Mouse (Mus musculus): ENCODE data around the gene Gucy1b1. TPM values are rescaled to one million over a fixed set of nuclear protein-coding genes. Genes with fewer than 3 reads are reported as not detected.

Gene Gucy1b1
- 3.2 and 5.1 TPM in 2 replicates for polyA plus RNA-seq (2012; ENCODE audit: insufficient read depth, insufficient read length, missing spikeins)

- peak within 1 kb of the TSS; percentile 18 for H3K27ac ChIP-seq (replicated peaks; ENCODE audit: low read depth, low read length)
These were observed at the start of gene Gucy1b1 for GRCm38 (mm10) chr3:82074201-82074851. Gene Gucy1b1 (minus strand): TSS chr3:82074689.

GRCm38 (mm10) chr3:82118916-82119315 is 44.4 kb upstream of the Gucy1b1 start:
- Histone ChIP-seq H3K4me1 (ENCODE audit: control insufficient read depth, insufficient read depth, insufficient read length, low read length) (no peaks in the 10 kb centered on the region), H3K27ac (replicated peaks; ENCODE audit: low read depth, low read length) (no peak overlapping the region), H3K4me3 (ENCODE audit: insufficient read depth, low read depth, low read length) (no peak overlapping the region)

More at GRCm38 (mm10) chr3:82074201-82074851, at the start of gene Gucy1b1:
- no peaks in the 10 kb centered on the region for H3K4me1 ChIP-seq (ENCODE audit: control insufficient read depth, insufficient read depth, insufficient read length, low read length)
- peak within 1 kb of the TSS; percentile 49 for H3K4me3 ChIP-seq (ENCODE audit: insufficient read depth, low read depth, low read length)

- Histone ChIP-seq H3K4me3 (ENCODE audit: insufficient read depth, low read depth, low read length) (no peak overlapping the region), H3K27ac (replicated peaks; ENCODE audit: low read depth, low read length) (no peak overlapping the region), H3K4me1 (ENCODE audit: control insufficient read depth, insufficient read depth, insufficient read length, low read length) (no peaks in the 10 kb centered on the region)
These were observed 38.0 kb upstream of the Gucy1b1 start for GRCm38 (mm10) chr3:82112439-82112838.

GRCm38 (mm10) chr3:82111986-82112385 is 37.5 kb upstream of the Gucy1b1 start:
- Histone ChIP-seq H3K4me1 (ENCODE audit: control insufficient read depth, insufficient read depth, insufficient read length, low read length) (no peaks in the 10 kb centered on the region), H3K27ac (replicated peaks; ENCODE audit: low read depth, low read length) (no peak overlapping the region), H3K4me3 (ENCODE audit: insufficient read depth, low read depth, low read length) (no peak overlapping the region)

- no peak overlapping the region for H3K4me3 ChIP-seq (ENCODE audit: insufficient read depth, low read depth, low read length)
- no peaks in the 10 kb centered on the region for H3K4me1 ChIP-seq (ENCODE audit: control insufficient read depth, insufficient read depth, insufficient read length, low read length)
- no peak overlapping the region for H3K27ac ChIP-seq (replicated peaks; ENCODE audit: low read depth, low read length)
These were observed 34.5 kb upstream of the Gucy1b1 start for GRCm38 (mm10) chr3:82108951-82109350.

- no peak overlapping the region for H3K27ac ChIP-seq (replicated peaks; ENCODE audit: low read depth, low read length)
- H3K4me3 ChIP-seq (ENCODE audit: insufficient read depth, low read depth, low read length), result no peak overlapping the region
- H3K4me1 ChIP-seq (ENCODE audit: control insufficient read depth, insufficient read depth, insufficient read length, low read length), result no peaks in the 10 kb centered on the region
These were observed 29.7 kb upstream of the Gucy1b1 start for GRCm38 (mm10) chr3:82104229-82104628.

- no peak overlapping the region for H3K27ac ChIP-seq (replicated peaks; ENCODE audit: low read depth, low read length)
- H3K4me3 ChIP-seq (ENCODE audit: insufficient read depth, low read depth, low read length), result no peak overlapping the region
- H3K4me1 ChIP-seq (ENCODE audit: control insufficient read depth, insufficient read depth, insufficient read length, low read length), result no peaks in the 10 kb centered on the region
These were observed 24.6 kb upstream of the Gucy1b1 start for GRCm38 (mm10) chr3:82099127-82099526.

- no peaks in the 10 kb centered on the region for H3K4me1 ChIP-seq (ENCODE audit: control insufficient read depth, insufficient read depth, insufficient read length, low read length)
- H3K4me3 ChIP-seq (ENCODE audit: insufficient read depth, low read depth, low read length), result no peak overlapping the region
- no peak overlapping the region for H3K27ac ChIP-seq (replicated peaks; ENCODE audit: low read depth, low read length)
These were observed 22.3 kb upstream of the Gucy1b1 start for GRCm38 (mm10) chr3:82096801-82097200.

- peak overlapping the region; percentile 18; the same call in 1 of the 2 replicates for H3K27ac ChIP-seq (replicated peaks; ENCODE audit: low read depth, low read length)
- peak overlapping the region; percentile 49 for H3K4me3 ChIP-seq (ENCODE audit: insufficient read depth, low read depth, low read length)
- no peaks in the 10 kb centered on the region for H3K4me1 ChIP-seq (ENCODE audit: control insufficient read depth, insufficient read depth, insufficient read length, low read length)
These were observed 728 bp downstream of the Gucy1b1 start for GRCm38 (mm10) chr3:82073741-82074181.

GRCm38 (mm10) chr3:82067830-82068229 is 6.7 kb downstream of the Gucy1b1 start:
- Histone ChIP-seq H3K4me3 (ENCODE audit: insufficient read depth, low read depth, low read length) (no peak overlapping the region), H3K27ac (replicated peaks; ENCODE audit: low read depth, low read length) (no peak overlapping the region), H3K4me1 (ENCODE audit: control insufficient read depth, insufficient read depth, insufficient read length, low read length) (no peaks in the 10 kb centered on the region)

- H3K4me1 ChIP-seq (ENCODE audit: control insufficient read depth, insufficient read depth, insufficient read length, low read length), result no peaks in the 10 kb centered on the region
- no peak overlapping the region for H3K27ac ChIP-seq (replicated peaks; ENCODE audit: low read depth, low read length)
- H3K4me3 ChIP-seq (ENCODE audit: insufficient read depth, low read depth, low read length), result no peak overlapping the region
These were observed 12.9 kb downstream of the Gucy1b1 start for GRCm38 (mm10) chr3:82061402-82062180.

- Histone ChIP-seq H3K27ac (replicated peaks; ENCODE audit: low read depth, low read length) (no peak overlapping the region), H3K4me1 (ENCODE audit: control insufficient read depth, insufficient read depth, insufficient read length, low read length) (no peaks in the 10 kb centered on the region), H3K4me3 (ENCODE audit: insufficient read depth, low read depth, low read length) (no peak overlapping the region)
These were observed 17.3 kb downstream of the Gucy1b1 start for GRCm38 (mm10) chr3:82057201-82057600.

- Histone ChIP-seq H3K4me1 (ENCODE audit: control insufficient read depth, insufficient read depth, insufficient read length, low read length) (no peaks in the 10 kb centered on the region), H3K27ac (replicated peaks; ENCODE audit: low read depth, low read length) (no peak overlapping the region), H3K4me3 (ENCODE audit: insufficient read depth, low read depth, low read length) (no peak overlapping the region)
These were observed 20.1 kb downstream of the Gucy1b1 start for GRCm38 (mm10) chr3:82054283-82054974.

- H3K27ac ChIP-seq (replicated peaks; ENCODE audit: low read depth, low read length), result no peak overlapping the region
- H3K4me1 ChIP-seq (ENCODE audit: control insufficient read depth, insufficient read depth, insufficient read length, low read length), result no peaks in the 10 kb centered on the region
- no peak overlapping the region for H3K4me3 ChIP-seq (ENCODE audit: insufficient read depth, low read depth, low read length)
These were observed 22.5 kb downstream of the Gucy1b1 start for GRCm38 (mm10) chr3:82052029-82052428.

- Histone ChIP-seq H3K4me1 (ENCODE audit: control insufficient read depth, insufficient read depth, insufficient read length, low read length) (no peaks in the 10 kb centered on the region), H3K4me3 (ENCODE audit: insufficient read depth, low read depth, low read length) (no peak overlapping the region)
These were observed 23.0 kb downstream of the Gucy1b1 start for GRCm38 (mm10) chr3:82051468-82051867.

More at GRCm38 (mm10) chr3:82051468-82051867, 23.0 kb downstream of the Gucy1b1 start:
- H3K27ac ChIP-seq (replicated peaks; ENCODE audit: low read depth, low read length), result no peak overlapping the region
